Mouse (Mus musculus) hindbrain, postnatal 0 days (tissue): ENCODE data around the gene Gm3417. TPM values are rescaled to one million over a fixed set of nuclear protein-coding genes. Genes with fewer than 3 reads are reported as not detected.
"Not testable (repeated sequence)": the region's sequence is repeated elsewhere in the genome, so short reads cannot be mapped to it uniquely, and the experiment has no call there.

ENCODE experiments used
- ATAC-seq: fragments of 200-750 bp; cut with Nextera tagmentation; 2 replicates; pipeline ENCODE4 v1.8.0; 2017; ENCODE audit warnings: mild to moderate bottlenecking, moderate TSS enrichment, moderate library complexity
- DNase-seq: peaks from one replicate; pipeline ENCODE4 v3.0.0-alpha.2; 2015; ENCODE audit warnings: low spot score
- H3K27ac ChIP-seq: fragments of 300-500 bp; sonication (generic); 2 replicates; pipeline ENCODE4 v1.5.1; 2014; ENCODE audit warnings: mild to moderate bottlenecking
- H3K27me3 ChIP-seq: fragments of 300-500 bp; sonication (generic); 2 replicates; pipeline ENCODE4 v1.6.1; 2014; ENCODE audit warnings: low read length, mixed read lengths; ENCODE audit not compliant: insufficient read depth
- H3K36me3 ChIP-seq: fragments of 300-500 bp; sonication (generic); 2 replicates; pipeline ENCODE4 v1.6.1; 2014; ENCODE audit warnings: low read length, mixed read lengths; ENCODE audit not compliant: insufficient read depth
- H3K4me1 ChIP-seq: fragments of 300-500 bp; sonication (generic); 2 replicates; pipeline ENCODE4 v1.6.1; 2014; ENCODE audit warnings: antibody characterized with exemption, low read length, mixed read lengths; ENCODE audit not compliant: insufficient read depth
- H3K4me2 ChIP-seq: fragments of 300-500 bp; sonication (generic); 2 replicates; pipeline ENCODE4 v1.6.1; 2014; ENCODE audit warnings: low read depth, mild to moderate bottlenecking, low read length, moderate library complexity, mixed read lengths
- H3K4me3 ChIP-seq: fragments of 300-500 bp; sonication (generic); 2 replicates; pipeline ENCODE4 v1.5.1; 2014; ENCODE audit warnings: low read length
- H3K9ac ChIP-seq: fragments of 300-500 bp; sonication (generic); replicated peaks from 2 replicates; pipeline ENCODE4 v1.6.1; 2014; ENCODE audit warnings: mild to moderate bottlenecking, low read length, moderate library complexity, mixed read lengths
- H3K9me3 ChIP-seq: fragments of 300-500 bp; sonication (generic); 2 replicates; pipeline ENCODE4 v1.6.1; 2016; ENCODE audit warnings: low read length, mixed read lengths
- WGBS: fragments of 180-500 bp; shearing (Covaris S2); extraction: QIAGEN DNeasy Blood & Tissue Kit; methylation state at CpG from one replicate; pipeline ENCODE4 v1.1.7; 2014; 5-methylcytosine and 5-hydroxymethylcytosine counted together
- polyA plus RNA-seq: library from polyadenylated mRNA; unstranded; fragments of >200 nt; fragmentation: Nextera tagmentation; extraction: Ambion mirVana; gene quantifications from 2 replicates; pipeline ENCODE4 v1.2.1, GENCODE M21; 2015
- total RNA-seq: library from RNA; depleted of rRNA; stranded (reverse); fragments of >200 nt; gene quantifications from 2 replicates; pipeline ENCODE4 v1.2.3, GENCODE M21; 2014

Gm3417 gene
- total and polyA plus RNA-seq, 2 experiments from 2014 or later, result 1.3 TPM; not detected in 1

DNA sequence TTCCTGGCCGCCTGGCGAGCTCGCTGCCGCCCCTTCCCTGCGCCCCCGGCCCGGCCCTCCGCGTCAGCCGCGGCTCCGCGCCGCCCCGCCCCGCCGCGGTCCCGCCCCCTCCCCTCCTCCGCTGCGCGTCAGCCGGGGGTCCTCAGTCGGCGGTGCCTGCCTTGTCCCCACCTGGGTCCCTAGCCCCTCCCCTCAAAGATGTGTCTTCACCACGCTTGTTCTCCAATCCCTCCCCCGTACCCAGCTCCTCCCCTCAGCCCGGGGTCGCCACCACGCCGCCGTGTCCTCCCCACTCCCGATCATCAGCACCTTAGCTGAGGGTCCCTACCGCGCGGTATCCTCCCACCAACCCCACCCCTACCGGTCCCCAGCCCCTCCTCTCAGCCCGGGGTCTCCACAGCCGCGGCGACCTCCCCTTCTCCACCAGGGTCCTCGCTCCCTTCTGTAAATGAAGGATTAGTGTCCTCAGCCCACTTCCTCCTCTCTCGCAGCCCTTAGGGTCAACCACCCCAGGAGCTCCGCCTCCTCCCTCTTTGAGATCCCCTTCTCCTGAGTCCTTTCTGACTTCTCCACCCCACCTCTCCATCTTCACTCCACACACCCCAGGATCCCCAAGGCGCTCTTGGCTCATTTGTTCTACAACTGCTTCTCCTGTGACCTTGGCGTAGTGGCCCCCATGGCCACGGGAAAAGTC, 14.7 kb upstream of the Gm3417 start:
- not testable (repeated sequence) for H3K9ac ChIP-seq, H3K4me2 ChIP-seq, DNase-seq, H3K9me3 ChIP-seq, H3K27me3 ChIP-seq, H3K4me3 ChIP-seq, H3K27ac ChIP-seq, H3K4me1 ChIP-seq, H3K36me3 ChIP-seq
- no CpG with 5 or more reads among the region's 47 CpGs for WGBS
- ATAC-seq, result peak; percentile 89

DNA sequence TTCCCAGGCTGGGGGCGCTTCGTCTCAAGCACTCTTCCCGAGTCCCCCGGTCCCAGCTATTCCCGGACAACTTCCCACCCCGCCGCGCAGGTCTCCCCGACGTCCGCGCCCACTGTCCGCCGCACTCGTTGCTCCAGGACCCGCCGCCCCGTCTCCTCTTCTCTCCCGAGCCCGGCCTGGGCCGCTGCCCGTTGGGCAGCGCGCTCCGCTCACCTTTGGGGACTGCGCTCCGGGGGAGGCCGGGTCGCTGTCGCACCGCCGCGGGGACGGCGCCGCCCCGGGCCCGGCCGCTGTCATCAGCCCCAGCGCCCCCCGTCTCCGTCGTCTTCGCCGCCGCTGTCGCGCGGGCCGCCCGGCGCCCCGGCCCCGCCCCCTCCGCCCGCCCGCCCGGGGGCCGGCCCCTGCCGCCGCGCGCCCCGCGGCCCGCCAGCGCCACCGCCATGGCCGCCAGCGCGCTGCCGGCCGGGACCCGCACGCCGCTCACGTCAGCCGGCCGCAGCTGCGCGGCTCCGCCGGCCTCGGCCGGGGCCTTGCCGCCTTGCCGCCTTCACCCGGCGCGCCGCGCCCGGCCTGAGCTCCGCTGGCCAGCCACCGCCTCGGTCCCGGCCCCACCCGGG, 14.0 kb upstream of the Gm3417 start:
- not testable (repeated sequence) for H3K9me3 ChIP-seq, H3K27me3 ChIP-seq, H3K27ac ChIP-seq, DNase-seq, H3K4me2 ChIP-seq, H3K4me3 ChIP-seq, H3K9ac ChIP-seq, H3K36me3 ChIP-seq, H3K4me1 ChIP-seq
- WGBS, result no CpG with 5 or more reads among the region's 98 CpGs
- peak; percentile 88 for ATAC-seq

DNA sequence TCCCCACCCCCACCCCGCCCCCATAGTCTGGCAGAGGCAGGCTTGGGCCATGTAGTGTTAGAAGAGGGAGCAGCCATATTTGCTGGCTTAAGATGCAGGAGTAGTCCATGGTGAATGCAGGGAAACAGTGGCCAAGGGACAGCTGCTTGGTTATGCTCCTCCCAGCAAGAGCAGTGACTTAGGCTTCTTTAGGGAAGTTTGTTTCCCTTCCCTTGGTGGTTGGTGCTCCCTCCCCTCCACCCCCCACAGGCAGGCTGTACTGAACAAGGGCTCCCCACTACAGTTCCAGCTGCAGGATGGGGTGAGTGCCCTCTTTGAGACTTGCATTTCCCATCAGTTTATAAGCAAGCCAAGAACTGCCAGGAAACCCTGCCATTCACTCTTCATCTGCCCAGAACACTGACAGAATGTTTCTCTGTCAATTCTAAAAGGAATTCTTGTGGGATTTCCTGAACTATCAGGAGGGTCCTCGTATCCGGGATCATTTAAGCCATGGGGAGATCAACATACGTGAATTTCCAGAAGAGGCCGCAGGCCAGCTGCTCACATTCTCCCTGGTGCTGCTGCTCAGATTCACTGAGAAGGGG, 11.6 kb upstream of the Gm3417 start:
- not testable (repeated sequence) for H3K9ac ChIP-seq, H3K27me3 ChIP-seq, H3K4me1 ChIP-seq, H3K36me3 ChIP-seq, H3K9me3 ChIP-seq, H3K4me2 ChIP-seq, H3K4me3 ChIP-seq, ATAC-seq, DNase-seq, H3K27ac ChIP-seq
- 79% methylated on average over 4 of the region's 5 CpGs for WGBS

DNA sequence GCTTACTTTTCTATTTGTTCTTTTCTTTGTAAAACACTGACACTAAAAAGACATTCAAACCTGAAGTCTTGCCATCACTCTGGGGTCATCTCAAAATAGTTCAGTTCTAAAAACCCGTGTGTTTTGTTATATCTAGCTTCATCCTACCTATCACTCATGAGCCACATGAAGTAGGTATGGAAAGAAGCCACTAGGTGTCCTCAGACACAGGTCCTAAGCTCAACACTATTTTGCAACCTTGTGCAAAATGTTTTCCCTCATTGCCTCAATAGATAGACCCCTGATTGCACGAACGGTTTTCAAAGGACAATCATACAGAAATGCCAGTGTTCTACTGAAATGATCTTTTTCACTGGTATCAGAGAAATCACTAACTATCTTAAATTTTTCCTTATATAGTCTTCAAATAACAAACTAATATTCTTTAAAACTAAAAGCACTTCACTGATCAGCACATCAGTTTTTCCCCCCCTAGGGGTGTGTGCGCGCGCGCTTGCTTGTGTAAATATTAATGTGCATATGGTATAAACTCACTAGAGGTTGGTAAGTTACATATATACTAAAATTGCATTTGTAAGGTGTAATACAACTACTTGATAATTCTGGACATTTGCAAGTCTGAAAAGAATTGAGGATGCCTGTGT, 750 bp downstream of the Gm3417 start:
- H3K27me3 ChIP-seq, ATAC-seq, H3K9ac ChIP-seq, H3K4me3 ChIP-seq, H3K4me1 ChIP-seq, H3K9me3 ChIP-seq, H3K36me3 ChIP-seq, H3K4me2 ChIP-seq, H3K27ac ChIP-seq, DNase-seq: not testable (repeated sequence)
- WGBS, result 4% methylated on average over 4 of the region's 7 CpGs

DNA sequence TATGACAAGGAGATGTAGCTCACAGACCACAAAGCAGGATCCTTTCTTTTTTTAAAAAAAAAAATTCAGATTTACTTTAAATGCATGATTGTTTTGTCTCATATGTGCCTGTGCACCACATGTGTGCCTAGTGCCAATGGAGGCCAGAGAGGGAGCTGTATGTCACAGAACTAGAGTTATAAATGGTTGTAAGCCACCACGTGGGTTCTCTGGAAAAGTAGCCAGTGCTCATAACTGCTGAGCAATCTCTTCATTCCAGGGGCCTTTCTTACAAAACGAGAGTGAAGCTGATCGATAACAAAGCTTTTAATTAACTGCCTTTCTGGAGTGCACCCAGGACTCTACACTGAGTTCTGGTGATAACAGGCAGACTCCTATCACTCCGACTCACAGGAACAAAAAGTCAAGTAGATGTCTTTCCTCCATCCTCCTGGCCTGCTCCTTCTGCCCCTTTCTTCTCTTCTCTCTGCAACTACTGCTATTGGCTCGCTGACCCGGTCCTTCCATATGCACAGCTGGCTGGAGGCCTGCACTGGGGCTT, 10.1 kb downstream of the Gm3417 start:
- DNase-seq, H3K27ac ChIP-seq, H3K27me3 ChIP-seq, H3K4me3 ChIP-seq, H3K36me3 ChIP-seq, H3K4me1 ChIP-seq, ATAC-seq, H3K4me2 ChIP-seq, H3K9ac ChIP-seq, H3K9me3 ChIP-seq: not testable (repeated sequence)
- no CpG with 5 or more reads among the region's 6 CpGs for WGBS

DNA sequence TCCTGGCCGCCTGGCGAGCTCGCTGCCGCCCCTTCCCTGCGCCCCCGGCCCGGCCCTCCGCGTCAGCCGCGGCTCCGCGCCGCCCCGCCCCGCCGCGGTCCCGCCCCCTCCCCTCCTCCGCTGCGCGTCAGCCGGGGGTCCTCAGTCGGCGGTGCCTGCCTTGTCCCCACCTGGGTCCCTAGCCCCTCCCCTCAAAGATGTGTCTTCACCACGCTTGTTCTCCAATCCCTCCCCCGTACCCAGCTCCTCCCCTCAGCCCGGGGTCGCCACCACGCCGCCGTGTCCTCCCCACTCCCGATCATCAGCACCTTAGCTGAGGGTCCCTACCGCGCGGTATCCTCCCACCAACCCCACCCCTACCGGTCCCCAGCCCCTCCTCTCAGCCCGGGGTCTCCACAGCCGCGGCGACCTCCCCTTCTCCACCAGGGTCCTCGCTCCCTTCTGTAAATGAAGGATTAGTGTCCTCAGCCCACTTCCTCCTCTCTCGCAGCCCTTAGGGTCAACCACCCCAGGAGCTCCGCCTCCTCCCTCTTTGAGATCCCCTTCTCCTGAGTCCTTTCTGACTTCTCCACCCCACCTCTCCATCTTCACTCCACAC, 16.9 kb downstream of the Gm3417 start:
- not testable (repeated sequence) for H3K4me3 ChIP-seq, H3K9ac ChIP-seq, H3K36me3 ChIP-seq, H3K4me1 ChIP-seq, H3K9me3 ChIP-seq, H3K27ac ChIP-seq, H3K27me3 ChIP-seq, H3K4me2 ChIP-seq, DNase-seq
- ATAC-seq, result peak; percentile 93
- WGBS, result no CpG with 5 or more reads among the region's 44 CpGs

DNA sequence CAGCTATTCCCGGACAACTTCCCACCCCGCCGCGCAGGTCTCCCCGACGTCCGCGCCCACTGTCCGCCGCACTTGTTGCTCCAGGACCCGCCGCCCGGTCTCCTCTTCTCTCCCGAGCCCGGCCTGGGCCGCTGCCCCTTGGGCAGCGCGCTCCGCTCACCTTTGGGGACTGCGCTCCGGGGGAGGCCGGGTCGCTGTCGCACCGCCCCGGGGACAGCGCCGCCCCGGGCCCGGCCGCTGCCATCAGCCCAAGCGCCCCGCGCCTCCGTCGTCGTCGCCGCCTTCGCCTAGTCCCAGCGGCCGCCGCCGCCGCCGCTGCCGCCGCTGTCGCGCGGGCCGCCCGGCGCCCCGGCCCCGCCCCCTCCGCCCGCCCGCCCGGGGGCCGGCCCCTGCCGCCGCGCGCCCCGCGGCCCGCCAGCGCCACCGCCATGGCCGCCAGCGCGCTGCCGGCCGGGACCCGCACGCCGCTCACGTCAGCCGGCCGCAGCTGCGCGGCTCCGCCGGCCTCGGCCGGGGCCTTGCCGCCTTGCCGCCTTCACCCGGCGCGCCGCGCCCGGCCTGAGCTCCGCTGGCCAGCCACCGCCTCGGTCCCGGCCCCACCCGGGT, 17.5 kb downstream of the Gm3417 start, which contains the start of gene Phf10:
Gene Phf10 (minus strand): TSS at position 323 of the 606 bp plus-strand sequence.
- not testable (repeated sequence) for H3K9me3 ChIP-seq, H3K4me1 ChIP-seq, H3K27me3 ChIP-seq, H3K36me3 ChIP-seq
- Histone ChIP-seq H3K9ac (peak within 1 kb of the TSS; percentile 44), H3K27ac (peak within 1 kb of the TSS; percentile 45; the same call in 1 of the 2 replicates), H3K4me2 (peak within 1 kb of the TSS; percentile 87), H3K4me3 (peak within 1 kb of the TSS; percentile 58)
- ATAC-seq, result peak; percentile 84
- whole genome bisulfite sequencing, result under 1% methylated on average over 34 of the region's 100 CpGs
- DNase-seq, result peak; percentile 9
